Mouse (Mus musculus) hematopoietic multipotent progenitor cell, adult 10-12 weeks (in vitro differentiated cells): Measurements from ENCODE around the gene Stat2. TPM values are rescaled to one million over a fixed set of nuclear protein-coding genes. Genes with fewer than 3 reads are reported as not detected.

Experiments used
- polyA plus RNA-seq: library from polyadenylated mRNA; stranded (reverse); fragments of >175 nt; gene quantifications from 2 replicates; pipeline ENCODE4 v1.2.3, GENCODE M21; 2012; ENCODE audit warnings: low replicate concordance

The Stat2 gene
- polyA plus RNA-seq: 38.6 and 62.2 TPM in 2 replicates

GRCm38 (mm10) chr10:128270287-128270841 is at the start of gene Stat2:
Gene Stat2, plus strand, starts transcription at chr10:128270559.

GRCm38 (mm10) chr10:128225538-128225937 is 44.8 kb upstream of the Stat2 start, which contains the start of gene Mip:
Gene Mip, plus strand, starts transcription at chr10:128225838.

GRCm38 (mm10) chr10:128231697-128232419 is 38.5 kb upstream of the Stat2 start, which contains the start of gene Timeless:
Gene Timeless, plus strand, starts transcription at chr10:128232065.

GRCm38 (mm10) chr10:128253677-128254255 is 16.6 kb upstream of the Stat2 start, which contains the start of gene Apon:
Gene Apon, plus strand, starts transcription at chr10:128254096.

GRCm38 (mm10) chr10:128268371-128268770 is 2.0 kb upstream of the Stat2 start, which contains the start of gene Apof:
Gene Apof, plus strand, starts transcription at chr10:128268671.

GRCm38 (mm10) chr10:128298702-128299171 is 28.4 kb downstream of the Stat2 start, which contains the start of gene Il23a:
Gene Il23a, minus strand, starts transcription at chr10:128298752.

GRCm38 (mm10) chr10:128303126-128304021 is 33.0 kb downstream of the Stat2 start, which contains the start of gene Pan2:
Gene Pan2, plus strand, starts transcription at chr10:128303335.

GRCm38 (mm10) chr10:128322141-128323108 is 52.1 kb downstream of the Stat2 start, which contains the start of gene Cnpy2:
Gene Cnpy2, plus strand, starts transcription at chr10:128322459.

GRCm38 (mm10) chr10:128337306-128338181 is 67.2 kb downstream of the Stat2 start, which contains the start of gene Cs:
Gene Cs, plus strand, starts transcription at chr10:128337734.

Other genes with a start within 250 kb of the Stat2 start
- gene Naca, start 235.0 kb upstream of the Stat2 start, polyA plus RNA-seq: 23.9 and 119 TPM in 2 replicates
- gene Ptges3, start 211.6 kb upstream of the Stat2 start, polyA plus RNA-seq: 75.1 and 109 TPM in 2 replicates
- 514 and 876 TPM in 2 replicates for gene Atp5b, start 187.3 kb upstream of the Stat2 start, polyA plus RNA-seq
- 32.1 and 58.1 TPM in 2 replicates for gene Baz2a, start 179.0 kb upstream of the Stat2 start, polyA plus RNA-seq
- 12.2 and 13.2 TPM in 2 replicates for gene Rbms2, start 90.3 kb upstream of the Stat2 start, polyA plus RNA-seq
- gene Gls2, start 76.1 kb upstream of the Stat2 start, polyA plus RNA-seq: 0.91 TPM in 1 of 2 replicates, not detected in the other
- 0.61 and 2.6 TPM in 2 replicates for gene Spryd4, start 58.8 kb upstream of the Stat2 start, polyA plus RNA-seq
- gene Mip, start 44.7 kb upstream of the Stat2 start, polyA plus RNA-seq: 0.17 TPM in 1 of 2 replicates, not detected in the other
- gene Timeless, start 38.5 kb upstream of the Stat2 start, polyA plus RNA-seq: 8.5 and 11.9 TPM in 2 replicates
- gene Apon, start 16.5 kb upstream of the Stat2 start, polyA plus RNA-seq: 0.08 TPM in 1 of 2 replicates, not detected in the other
- 0.21 TPM in 1 of 2 replicates, not detected in the other for gene Apof, start 1.9 kb upstream of the Stat2 start, polyA plus RNA-seq
- gene Il23a, start 28.2 kb downstream of the Stat2 start, polyA plus RNA-seq: 0.23 TPM in 1 of 2 replicates, not detected in the other
- gene Pan2, start 32.8 kb downstream of the Stat2 start, polyA plus RNA-seq: 4.9 and 7.2 TPM in 2 replicates
- 29.2 and 43.5 TPM in 2 replicates for gene Cnpy2, start 51.9 kb downstream of the Stat2 start, polyA plus RNA-seq
- 9.9 and 31.8 TPM in 2 replicates for gene Cs, start 67.2 kb downstream of the Stat2 start, polyA plus RNA-seq
- 10.2 and 25.7 TPM in 2 replicates for gene Coq10a, start 98.4 kb downstream of the Stat2 start, polyA plus RNA-seq
- 59.6 and 62.0 TPM in 2 replicates for gene Ankrd52, start 106.6 kb downstream of the Stat2 start, polyA plus RNA-seq
- gene Slc39a5, start 130.7 kb downstream of the Stat2 start, polyA plus RNA-seq: not detected in 2 replicates
- gene Nabp2, start 140.9 kb downstream of the Stat2 start, polyA plus RNA-seq: 115 and 117 TPM in 2 replicates
- gene Rnf41, start 141.1 kb downstream of the Stat2 start, polyA plus RNA-seq: 20.2 and 20.7 TPM in 2 replicates
- 167 and 293 TPM in 2 replicates for gene Smarcc2, start 188.7 kb downstream of the Stat2 start, polyA plus RNA-seq
- gene Myl6, start 223.6 kb downstream of the Stat2 start, polyA plus RNA-seq: 68.9 and 549 TPM in 2 replicates
- 2.2 TPM in 2 replicates for gene Myl6b, start 228.1 kb downstream of the Stat2 start, polyA plus RNA-seq